Mouse (Mus musculus) gastrocnemius, postnatal 10 days (tissue): ENCODE measurements around the gene Reg4. TPM values are rescaled to one million over a fixed set of nuclear protein-coding genes. Genes with fewer than 3 reads are reported as not detected.

ENCODE experiments used
- DNase-seq: peaks from one replicate; pipeline ENCODE4 v3.0.0; 2021; ENCODE audit warnings: mixed read lengths
- total RNA-seq, 2 experiments: library from RNA; stranded (reverse); gene quantifications; 2 replicates each; pipeline ENCODE4 v1.2.3; 2021

Gene Reg4
- total RNA-seq, 2 experiments from 2014 or later = not detected

DNA sequence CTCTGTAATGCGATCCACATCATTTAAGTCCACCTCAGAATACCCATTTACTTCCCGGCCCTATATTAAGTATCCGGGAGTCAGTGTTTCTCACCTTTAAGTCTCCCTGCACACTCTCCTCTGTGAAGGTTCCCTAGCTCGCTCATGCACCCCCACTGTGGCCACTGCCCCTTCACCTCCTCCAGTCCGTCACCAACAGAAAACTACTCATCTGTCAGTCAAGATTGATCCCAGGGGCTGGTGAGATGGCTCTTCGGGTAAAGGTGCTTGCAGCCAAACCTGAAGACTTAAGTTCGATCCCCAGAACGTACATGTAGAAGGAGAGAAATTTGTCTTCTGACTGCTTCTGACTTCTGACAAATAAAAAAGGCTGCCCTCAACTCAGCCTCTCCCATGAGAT lies 60.5 kb downstream of the Reg4 start:
- no peak for DNase-seq

DNA sequence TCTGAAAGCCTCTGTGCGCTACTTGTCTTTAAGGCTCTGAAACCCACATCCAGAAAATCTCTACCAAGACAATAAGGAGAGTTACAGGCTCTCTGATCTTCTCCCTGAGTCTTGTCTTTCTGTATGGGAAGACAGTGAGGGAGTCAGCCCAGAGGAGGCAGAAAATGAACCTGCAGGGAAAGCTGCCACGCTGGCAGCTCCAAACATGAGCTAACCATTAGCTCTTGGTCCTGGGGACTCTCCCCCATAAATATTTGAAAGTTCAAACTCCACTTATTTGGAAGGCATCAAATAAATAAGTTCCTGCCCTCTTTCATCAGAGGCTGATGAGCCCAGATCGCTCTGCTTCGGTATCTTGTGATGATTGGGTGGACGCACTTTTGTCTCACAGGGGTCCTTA lies 61.2 kb downstream of the Reg4 start:
- no peak for DNase-seq

Other genes with a start within 250 kb of the Reg4 start
- gene Notch2, start 208.6 kb upstream of the Reg4 start, total RNA-seq = 10 to 100 TPM; 32.0 to 42.1 TPM
- gene Adam30, start 61.5 kb upstream of the Reg4 start, total RNA-seq = not detected
- gene Hmgcs2, start 58.3 kb downstream of the Reg4 start, total RNA-seq = 1 to 10 TPM; 2.1 to 2.6 TPM
- 10 to 100 TPM; 13.4 to 16.9 TPM for gene Phgdh, start 117.8 kb downstream of the Reg4 start, total RNA-seq
- gene Zfp697, start 160.3 kb downstream of the Reg4 start, total RNA-seq = 1 to 10 TPM; 1.8 to 2.7 TPM
- not detected for gene Gm4450, start 235.0 kb downstream of the Reg4 start, total RNA-seq